Mouse (Mus musculus): ENCODE data around the gene Hnrnpa3.

Gene Hnrnpa3

DNA sequence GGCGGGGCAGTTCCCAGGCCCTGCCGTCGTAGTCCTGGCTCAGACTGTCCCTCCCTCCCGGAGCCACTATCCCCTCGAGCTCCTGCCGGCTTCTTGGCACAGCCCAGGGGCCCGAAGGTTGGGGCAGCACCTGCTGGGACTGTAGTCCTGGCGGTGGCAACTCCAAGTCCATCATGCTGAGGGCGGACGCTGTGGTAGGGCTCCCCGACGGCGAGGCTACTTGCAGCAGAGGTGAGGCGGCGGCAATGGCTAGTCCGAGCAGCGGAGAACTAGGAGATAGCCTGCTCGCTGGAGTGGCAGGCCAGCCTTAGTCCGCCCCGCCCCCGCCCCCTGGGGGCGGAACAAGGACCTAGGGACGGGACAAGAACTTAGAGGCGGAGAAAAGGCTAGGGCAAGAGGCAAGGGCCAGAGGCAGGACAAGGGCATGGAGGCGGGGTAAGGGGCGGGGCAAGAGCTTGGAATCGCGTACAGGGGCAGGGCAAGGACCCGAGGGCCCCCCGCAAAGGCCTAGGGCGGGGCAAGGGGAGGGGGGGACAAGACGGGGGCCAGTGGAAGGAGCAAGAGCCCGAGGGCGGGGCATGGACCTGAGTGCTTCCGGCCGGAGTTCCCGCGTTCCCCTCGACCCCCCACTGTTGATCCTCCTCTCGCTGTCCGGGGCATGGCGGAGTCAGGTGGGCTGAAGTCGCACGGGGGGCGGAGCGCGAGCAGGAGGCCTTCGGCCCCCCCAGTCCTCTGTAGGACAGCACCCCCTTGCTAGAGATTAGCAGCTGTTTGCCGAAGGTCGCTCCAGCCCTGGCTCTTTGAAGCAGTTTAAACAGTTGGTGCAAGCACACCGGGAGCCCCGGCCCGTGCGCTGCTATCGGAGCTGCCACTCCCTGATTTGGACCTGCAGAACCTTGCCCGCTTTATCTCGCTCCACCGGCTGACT, 45.4 kb downstream of the Hnrnpa3 start, which contains the start of gene Nfe2l2:
Gene Nfe2l2, minus strand, starts transcription at position 408 of the 928 bp plus-strand sequence.
- peak; percentile 100 for DNase-seq

GRCm38 (mm10) chr2:75705162-75705752, 46.2 kb downstream of the Hnrnpa3 start:
- no peak for DNase-seq

GRCm38 (mm10) chr2:75706435-75706834, 47.4 kb downstream of the Hnrnpa3 start:
- no peak for DNase-seq

DNA sequence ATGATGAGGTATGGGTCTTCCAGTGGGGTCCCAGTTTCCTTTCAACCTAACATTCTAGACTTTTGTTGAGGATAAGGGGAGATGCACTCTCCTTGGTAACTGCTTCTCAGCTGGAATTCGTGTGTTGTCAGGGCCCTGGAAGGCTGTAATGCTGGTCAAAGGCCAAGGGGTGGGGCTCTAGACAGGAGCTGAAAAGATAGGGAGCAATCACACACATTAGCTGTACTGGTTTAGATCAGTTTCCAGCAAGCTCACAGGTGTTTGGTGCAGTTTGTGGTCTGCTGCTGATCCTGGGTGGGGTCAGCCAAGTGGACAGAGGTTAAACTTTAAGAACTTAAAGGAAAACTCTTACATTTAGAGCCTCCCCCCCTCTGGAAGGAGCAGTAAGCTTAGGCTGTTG, 48.4 kb downstream of the Hnrnpa3 start:
- DNase-seq = no peak

GRCm38 (mm10) chr2:75713083-75713482, 54.0 kb downstream of the Hnrnpa3 start:
- DNase-seq = no peak

DNA sequence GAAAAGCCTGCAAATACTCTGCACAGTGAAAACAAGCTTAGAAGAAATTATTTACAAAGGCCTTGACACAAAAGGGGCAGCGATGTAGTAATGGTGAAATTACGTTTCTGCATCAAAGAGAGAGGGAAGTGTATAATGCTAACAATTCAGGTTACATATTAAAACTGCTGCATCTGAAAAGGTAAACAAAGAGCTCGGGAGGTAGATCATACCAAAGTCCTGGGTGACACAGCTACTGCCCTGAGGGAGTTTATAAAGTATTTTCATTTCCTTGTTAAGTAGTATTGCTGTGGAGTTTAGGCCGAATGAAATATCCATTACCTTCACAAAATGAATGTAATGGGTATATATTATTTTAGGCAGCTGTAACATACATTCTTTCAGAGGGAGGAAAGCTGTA, 55.7 kb downstream of the Hnrnpa3 start:
- no peak for DNase-seq

DNA sequence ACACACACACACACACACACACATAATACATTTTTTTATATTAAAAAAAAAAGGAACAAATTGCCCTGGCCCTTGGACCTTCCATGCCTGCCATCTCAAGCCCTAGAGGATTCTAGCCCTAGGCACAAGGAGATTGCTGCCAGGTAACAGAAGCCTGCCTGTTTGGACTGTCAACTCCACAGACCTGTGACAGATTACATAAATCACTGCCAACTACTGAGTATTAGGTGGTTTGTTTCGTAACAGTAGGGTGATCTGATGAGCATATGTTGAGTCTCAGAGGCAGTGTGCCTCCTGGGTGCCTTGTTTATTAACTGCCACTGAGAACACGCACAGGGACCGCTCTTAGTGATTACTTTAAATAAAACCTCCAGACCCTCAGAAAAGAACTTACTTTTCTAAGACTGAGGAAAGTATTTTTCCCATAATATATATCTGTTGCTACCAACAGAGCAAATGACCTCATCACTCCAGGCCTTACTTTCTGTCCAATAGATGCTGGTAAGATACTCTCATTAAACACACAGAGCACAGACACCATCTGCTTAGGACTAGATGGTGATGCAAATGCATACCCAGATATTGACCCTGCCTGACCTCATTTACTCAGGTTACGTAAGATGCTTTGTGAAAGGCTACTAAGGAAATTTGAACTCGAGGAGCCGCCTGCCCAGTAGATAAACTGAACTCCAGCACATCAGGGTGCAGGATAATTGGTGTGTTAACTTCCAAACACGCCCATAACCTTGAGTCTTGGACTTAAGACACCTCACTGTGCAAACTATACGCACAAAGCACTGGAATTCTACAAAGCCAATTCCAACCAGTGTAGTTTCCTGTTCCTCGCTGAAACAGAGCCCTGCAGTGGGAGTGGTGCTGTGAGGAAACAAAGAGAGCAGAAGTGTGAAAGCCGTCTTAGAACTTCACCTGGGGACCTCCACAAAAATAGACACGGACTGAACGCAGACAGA, 57.3 kb downstream of the Hnrnpa3 start:
- DNase-seq = no peak
